Mouse (Mus musculus) lung, postnatal 36 days (tissue): ENCODE measurements around the gene Hoxb5.

Source experiments
- DNase-seq: peaks from one replicate; pipeline ENCODE4 v3.0.0; 2022; ENCODE audit warnings: mixed read lengths

Gene Hoxb5

GRCm38 (mm10) chr11:96319910-96320309 lies 16.8 kb downstream of the Hoxb5 start:
- peak; percentile 48 for DNase-seq

GRCm38 (mm10) chr11:96320688-96321087 lies 17.6 kb downstream of the Hoxb5 start:
- no peak for DNase-seq

DNA sequence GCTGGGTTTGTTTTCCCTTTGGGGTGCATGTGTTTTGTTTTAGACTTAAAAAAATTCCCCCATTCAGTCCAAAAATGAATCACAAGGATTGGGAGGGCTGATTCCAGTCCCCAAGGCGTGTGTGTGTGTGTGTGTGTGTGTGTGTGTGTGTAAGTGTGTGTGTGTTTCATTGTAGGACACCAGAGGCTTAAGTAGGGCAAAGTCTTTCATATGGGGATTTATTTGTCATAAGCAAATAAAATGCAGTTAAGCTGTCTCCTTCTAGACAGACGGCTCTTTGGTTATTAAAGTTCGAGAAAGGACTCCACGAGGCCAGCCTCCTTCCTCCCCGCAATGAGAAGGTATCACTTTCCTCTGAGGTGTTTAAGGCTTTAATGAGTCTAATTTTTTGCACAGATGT lies 18.7 kb downstream of the Hoxb5 start:
- no peak for DNase-seq

DNA sequence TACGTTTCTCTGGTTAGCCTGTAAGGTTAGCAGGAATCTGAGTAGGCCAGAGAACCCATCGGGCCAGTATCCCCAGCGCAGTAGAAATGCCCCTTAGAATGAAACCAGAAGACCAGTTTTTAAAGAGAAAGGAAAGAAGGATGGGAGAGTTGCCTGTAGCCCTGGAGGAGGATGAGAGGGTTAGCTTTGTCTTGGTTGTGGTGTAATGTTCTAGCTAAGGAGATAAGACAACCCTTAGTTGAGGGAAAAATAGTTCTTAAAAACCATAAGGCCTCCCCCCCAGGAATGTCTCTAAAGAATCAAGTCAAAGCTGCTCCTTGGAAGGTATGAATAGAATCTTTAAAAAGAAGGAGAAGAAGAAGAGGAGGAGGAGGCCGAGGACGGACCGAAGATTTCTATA lies 19.6 kb downstream of the Hoxb5 start:
- no peak for DNase-seq

- DNase-seq, result no peak
These were observed 20.0 kb downstream of the Hoxb5 start, which contains the start of gene Hoxb3 for GRCm38 (mm10) chr11:96323154-96323553. TSS of gene Hoxb3 (plus strand) at chr11:96323326.

DNA sequence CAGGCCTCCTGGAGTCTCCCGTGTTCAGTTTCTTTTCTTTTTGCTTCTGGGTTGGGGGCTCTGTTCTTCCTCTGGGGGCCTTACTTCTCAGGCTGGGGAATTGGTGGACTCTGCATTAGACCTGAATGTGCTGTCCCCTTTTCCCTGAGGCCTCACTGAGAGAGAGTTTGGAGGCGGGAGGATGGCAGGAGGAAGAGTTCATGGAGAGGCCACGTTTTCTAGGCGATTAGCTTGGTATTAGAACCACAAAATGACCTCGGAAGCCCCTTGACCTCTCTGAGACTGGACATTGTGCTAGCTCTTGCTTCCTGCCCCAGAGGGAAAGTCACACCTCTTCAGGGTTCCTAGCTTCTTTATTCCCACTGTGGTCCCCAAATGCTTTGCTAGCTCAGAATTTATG lies 21.0 kb downstream of the Hoxb5 start:
- no peak for DNase-seq

DNA sequence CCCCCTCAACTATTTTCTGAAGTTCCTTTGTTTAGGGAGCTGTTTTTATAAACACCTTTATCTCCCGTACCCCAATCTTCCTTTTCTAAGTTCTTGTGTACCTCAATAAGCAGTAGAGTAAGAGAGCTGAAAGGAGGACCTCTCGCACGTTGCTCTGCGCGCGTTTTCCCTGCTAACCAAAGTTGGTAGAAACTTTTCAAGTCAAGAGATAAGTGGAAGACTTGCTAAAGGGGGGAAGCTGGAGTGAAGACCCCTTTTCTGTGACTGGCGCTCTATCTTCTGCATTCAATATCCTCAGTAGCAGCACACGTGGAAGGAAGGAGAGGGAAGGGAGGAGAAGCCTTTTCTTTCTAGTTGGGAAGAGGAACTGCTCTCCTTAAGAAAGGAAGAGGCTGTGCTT lies 21.8 kb downstream of the Hoxb5 start:
- no peak for DNase-seq

- no peak for DNase-seq
These were observed 22.6 kb downstream of the Hoxb5 start for GRCm38 (mm10) chr11:96325747-96326212.

DNA sequence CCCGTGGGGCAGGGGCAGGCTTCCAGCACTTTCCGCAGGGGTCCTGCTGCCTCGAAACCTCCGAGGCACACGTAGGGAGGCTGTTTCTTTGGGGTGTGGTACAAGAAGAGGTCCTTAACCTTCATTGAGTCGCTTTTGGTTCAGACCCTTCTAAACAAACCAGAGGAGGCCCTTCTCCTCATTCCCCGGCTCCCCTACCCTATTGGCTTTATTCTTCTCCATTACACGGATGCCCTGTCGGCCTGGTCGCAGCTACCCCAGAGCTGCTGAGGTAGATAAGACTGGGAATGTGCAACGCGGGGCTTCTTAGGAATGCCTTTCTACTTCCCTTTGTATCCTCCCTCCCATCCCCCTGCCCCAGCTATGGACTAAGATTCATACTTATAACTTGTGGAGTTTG lies 23.6 kb downstream of the Hoxb5 start:
- DNase-seq, result no peak

DNA sequence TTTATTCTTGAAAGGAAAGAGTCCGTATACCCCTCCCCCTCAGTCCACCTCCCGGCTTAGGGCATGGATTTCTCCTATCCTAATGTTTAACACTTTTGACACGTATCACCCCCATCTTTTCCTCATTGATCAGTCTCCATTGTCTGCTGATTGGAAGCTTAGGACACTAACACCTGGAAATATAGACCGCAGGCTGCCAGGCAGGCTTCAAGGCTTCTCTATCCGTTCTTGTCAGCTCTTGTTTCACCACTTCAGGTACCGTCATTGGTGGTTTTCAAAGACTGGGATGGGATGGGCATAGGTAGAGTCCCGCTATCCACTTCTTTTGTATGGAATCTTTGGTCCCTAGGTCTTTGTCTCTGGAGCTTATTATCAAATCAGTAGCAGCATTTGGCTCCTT lies 24.0 kb downstream of the Hoxb5 start:
- no peak for DNase-seq

GRCm38 (mm10) chr11:96327750-96328149 lies 24.6 kb downstream of the Hoxb5 start:
- DNase-seq, result no peak

- no peak for DNase-seq
These were observed 25.5 kb downstream of the Hoxb5 start for GRCm38 (mm10) chr11:96328605-96329004.

- no peak for DNase-seq
These were observed 29.0 kb downstream of the Hoxb5 start for GRCm38 (mm10) chr11:96332105-96332504.

- DNase-seq, result no peak
These were observed 29.5 kb downstream of the Hoxb5 start for GRCm38 (mm10) chr11:96332618-96333032.

GRCm38 (mm10) chr11:96333241-96334001 lies 30.3 kb downstream of the Hoxb5 start:
- DNase-seq, result no peak

DNA sequence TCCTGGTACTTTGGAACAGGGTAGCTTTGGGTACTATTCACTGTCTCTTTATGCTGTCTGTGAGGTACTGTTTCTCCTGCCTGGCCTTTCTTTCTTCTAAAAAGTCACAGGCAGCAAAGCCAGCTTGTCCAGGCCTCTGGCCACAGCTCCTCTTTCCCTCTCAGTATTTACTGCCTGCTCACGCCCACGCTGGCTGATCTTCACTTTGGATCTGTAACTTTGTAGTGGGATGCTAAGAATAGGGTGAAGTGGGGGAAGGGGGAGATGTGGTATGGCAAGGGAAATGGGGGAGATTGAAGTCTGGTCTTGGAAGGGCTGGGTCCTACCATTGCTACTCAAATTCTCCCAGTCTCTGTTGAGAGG lies 30.8 kb downstream of the Hoxb5 start:
- no peak for DNase-seq

DNA sequence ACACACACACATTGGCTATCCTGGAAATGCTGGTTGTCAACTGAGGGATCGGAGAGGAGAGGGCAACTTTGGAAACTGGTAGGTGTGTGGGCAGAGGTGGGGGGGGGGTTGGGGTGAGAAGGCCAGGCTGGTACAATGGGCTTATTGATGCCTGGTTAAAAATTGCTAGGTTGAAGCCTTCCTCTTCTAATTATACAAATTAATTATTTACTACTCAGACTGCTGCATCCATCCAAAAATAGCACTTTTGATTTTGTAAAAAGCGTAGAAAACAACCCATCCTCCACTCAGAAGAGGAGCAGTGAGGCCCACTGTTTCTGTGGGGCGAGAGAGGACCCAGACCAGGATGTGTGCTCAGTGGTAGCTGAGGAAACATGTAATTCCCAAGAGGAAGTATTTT lies 31.9 kb downstream of the Hoxb5 start:
- DNase-seq, result no peak

DNA sequence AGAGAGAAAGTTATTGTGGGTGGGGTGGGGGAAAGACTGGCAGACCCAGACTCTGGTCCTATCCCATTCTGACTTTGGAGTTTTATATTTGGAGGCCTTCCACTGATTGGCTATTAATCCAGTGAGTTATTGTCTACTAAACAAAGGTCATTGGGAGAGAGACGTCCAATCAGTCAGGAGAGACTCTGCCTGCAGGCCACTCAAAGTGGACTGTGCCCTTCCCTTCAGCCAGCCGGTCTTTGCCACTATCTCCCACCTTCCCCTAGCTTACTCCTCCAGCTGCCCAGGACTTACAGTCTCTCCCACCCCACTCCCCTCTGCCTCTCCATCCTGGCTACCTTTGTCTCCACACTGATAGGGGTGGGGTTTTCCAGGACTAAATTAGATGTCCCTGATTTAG lies 33.5 kb downstream of the Hoxb5 start:
- no peak for DNase-seq

DNA sequence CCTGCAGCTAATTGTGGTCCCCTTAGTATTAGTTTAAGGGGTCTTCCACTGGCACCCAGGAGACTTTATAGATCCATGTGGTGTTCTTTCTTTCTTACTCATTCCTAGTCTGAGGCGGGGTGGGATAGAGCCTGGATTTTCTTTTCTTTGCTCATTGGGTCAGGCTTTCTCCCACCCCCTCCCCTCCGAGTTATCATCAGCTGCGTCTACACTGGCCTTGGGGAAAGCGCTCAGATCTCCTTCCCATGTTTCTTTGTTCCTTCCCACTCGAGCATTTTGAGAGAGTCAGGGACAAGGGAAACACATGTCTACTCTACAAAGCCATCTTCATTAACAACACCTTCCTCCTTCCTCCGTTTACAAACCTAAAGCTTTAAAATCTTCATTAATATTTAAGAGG lies 33.9 kb downstream of the Hoxb5 start:
- no peak for DNase-seq

DNA sequence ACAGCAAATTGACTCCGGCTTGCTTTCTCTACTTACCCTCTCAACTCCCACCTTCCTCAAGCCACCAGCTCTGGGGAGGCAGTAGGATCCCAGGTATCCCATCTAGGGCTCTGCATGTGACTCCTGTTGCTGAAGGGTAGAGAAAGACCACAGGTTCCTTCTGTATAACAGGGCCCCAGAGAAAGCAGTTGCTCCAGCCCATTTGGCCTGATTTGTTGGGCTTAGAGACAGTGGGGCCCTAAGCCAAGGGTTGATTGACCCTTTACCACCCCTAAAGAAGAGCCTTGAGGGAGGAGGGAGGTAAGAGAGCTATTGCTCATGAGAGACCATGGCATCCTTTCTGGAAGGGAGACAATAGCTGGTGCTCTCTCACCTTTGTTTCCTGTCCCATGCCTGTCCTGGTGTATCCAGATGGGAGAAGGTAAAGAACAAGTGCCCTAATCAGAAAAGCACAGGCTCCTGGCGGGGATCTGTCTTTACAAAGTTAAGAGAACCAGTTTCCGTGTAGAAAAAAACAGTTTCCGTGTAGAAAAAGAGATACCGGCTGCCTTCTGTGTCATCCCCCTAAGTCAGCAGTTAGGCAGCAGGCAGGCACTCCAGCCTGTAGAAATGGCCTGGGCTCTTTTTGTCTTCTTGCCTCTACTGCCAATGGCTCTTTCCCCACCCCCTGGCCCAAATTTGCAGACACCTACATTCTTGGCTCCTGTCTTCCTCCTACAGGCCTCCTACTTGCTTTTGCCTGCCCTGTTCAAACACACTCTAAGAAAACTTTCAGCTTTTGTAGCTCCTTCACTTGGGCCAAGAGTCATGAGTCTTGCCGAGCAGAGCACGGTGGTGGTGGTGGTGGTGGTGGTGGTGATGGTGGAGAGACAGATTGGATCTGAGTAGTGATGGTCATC lies 36.1 kb downstream of the Hoxb5 start:
- no peak for DNase-seq

- DNase-seq, result no peak
These were observed 37.7 kb downstream of the Hoxb5 start for GRCm38 (mm10) chr11:96340698-96341365.

GRCm38 (mm10) chr11:96341701-96342575 lies 38.8 kb downstream of the Hoxb5 start:
- DNase-seq, result no peak

- DNase-seq, result no peak
These were observed 39.4 kb downstream of the Hoxb5 start for GRCm38 (mm10) chr11:96342576-96342930.
